Mouse (Mus musculus): ENCODE data around the gene Mreg.

GRCm38 (mm10) chr1:72251806-72252205 lies 39.7 kb upstream of the Mreg start:
- TF ChIP-seq CTCF (IDR thresholded peaks at IDR 0.05; ENCODE audit: low read depth, low read length) = no peak
- no peak for TF ChIP-seq POLR2A (IDR thresholded peaks at IDR 0.05; ENCODE audit: extremely low read depth, insufficient read depth, low read length)

All from liver, adult 2 months (tissue).